Mouse (Mus musculus) heart, adult 8-10 months (tissue): ENCODE data around the gene Cd96. TPM values are rescaled to one million over a fixed set of nuclear protein-coding genes. Genes with fewer than 3 reads are reported as not detected.
"Not testable (repeated sequence)": the region's sequence is repeated elsewhere in the genome, so short reads cannot be mapped to it uniquely, and the experiment has no call there.

Experiments
- DNase-seq: peaks from one replicate; pipeline ENCODE4 v3.0.0; 2022; ENCODE audit warnings: low spot score
- total RNA-seq, 4 experiments: library from RNA; stranded (reverse); gene quantifications; 2 replicates each; pipeline ENCODE4 v1.2.4; 2022

The Cd96 gene
- total RNA-seq: not detected

DNA sequence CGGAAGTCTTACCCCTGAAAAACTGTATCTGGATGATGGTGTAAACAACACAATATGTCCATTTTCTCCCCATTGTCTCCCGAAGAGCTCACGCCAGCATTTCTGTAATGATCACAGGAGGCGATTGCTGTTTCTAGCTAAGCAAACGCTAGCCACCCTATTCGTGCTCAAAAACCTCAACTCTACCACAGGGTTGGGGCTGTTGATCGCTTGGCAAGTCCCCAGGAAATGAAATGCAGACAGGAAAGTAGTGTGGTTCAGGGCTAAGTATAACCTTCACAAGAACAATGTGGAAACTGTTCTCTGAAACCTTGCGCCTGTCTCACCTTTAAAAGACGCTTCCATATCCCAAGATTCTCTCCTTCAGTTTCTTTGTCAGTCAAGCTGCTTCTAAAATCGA lies at the start of gene Cd96:
Cd96 (minus strand) TSS at position 232 of the 400 bp plus-strand sequence.
- no peak for DNase-seq

DNA sequence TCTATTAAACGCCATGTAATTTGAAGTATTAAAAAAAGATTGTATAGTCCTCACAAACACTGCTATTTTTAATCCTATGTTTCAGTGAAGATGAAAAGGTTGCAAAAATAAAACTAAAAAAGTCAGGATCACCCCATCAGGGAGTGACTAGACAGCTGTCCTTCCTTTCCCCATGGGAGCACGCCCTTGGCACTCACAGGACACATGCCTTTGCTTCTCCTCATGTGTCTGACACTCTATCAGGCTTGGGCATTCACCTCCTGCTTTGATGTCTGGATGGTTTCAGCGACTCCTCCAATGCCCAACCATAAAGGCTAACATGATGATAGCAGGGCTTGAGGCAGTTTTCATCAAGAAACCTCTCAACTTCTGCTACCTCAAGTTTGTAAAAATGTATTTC lies 46.9 kb upstream of the Cd96 start:
- no peak for DNase-seq

GRCm38 (mm10) chr16:46165305-46165704 lies 45.3 kb upstream of the Cd96 start:
- DNase-seq: peak; percentile 13

GRCm38 (mm10) chr16:46154832-46155231 lies 34.8 kb upstream of the Cd96 start, which contains the start of gene Gm4737:
Gm4737 (minus strand) TSS chr16:46155077.
- DNase-seq: not testable (repeated sequence)

- no peak for DNase-seq
Measured at GRCm38 (mm10) chr16:46151141-46151540, 31.1 kb upstream of the Cd96 start.

- no peak for DNase-seq
Measured at GRCm38 (mm10) chr16:46148661-46149341, 28.8 kb upstream of the Cd96 start.

- DNase-seq: no peak
Measured at GRCm38 (mm10) chr16:46146962-46147361, 26.9 kb upstream of the Cd96 start.

- DNase-seq: no peak
Measured at GRCm38 (mm10) chr16:46122238-46122637, 2.2 kb upstream of the Cd96 start.

- DNase-seq: peak; percentile 1
Measured at GRCm38 (mm10) chr16:46121420-46121819, 1.4 kb upstream of the Cd96 start.

- DNase-seq: no peak
Measured at GRCm38 (mm10) chr16:46120607-46121006, 556 bp upstream of the Cd96 start.

DNA sequence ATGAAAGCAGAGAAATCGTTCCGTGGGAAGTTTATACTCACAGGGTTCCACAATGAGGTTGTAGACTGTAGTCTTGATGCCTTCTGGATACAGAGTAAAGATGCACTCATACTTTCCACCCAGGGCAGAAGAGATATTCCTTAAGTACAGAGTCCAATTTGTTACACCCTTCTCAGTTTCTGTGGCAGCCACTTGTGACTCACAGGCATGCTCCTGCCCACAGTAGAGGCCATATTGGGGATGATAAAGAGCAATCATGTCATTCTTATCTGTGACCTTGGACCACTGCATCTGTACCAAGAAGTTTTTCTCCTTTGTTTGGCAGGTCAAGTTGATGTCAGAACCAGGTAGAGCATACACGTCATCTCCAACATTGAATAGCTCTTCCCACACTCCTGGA lies 2.4 kb downstream of the Cd96 start:
- DNase-seq: no peak

GRCm38 (mm10) chr16:46114727-46115126 lies 5.3 kb downstream of the Cd96 start:
- no peak for DNase-seq

- DNase-seq: no peak
Measured at GRCm38 (mm10) chr16:46109536-46109935, 10.5 kb downstream of the Cd96 start.

DNA sequence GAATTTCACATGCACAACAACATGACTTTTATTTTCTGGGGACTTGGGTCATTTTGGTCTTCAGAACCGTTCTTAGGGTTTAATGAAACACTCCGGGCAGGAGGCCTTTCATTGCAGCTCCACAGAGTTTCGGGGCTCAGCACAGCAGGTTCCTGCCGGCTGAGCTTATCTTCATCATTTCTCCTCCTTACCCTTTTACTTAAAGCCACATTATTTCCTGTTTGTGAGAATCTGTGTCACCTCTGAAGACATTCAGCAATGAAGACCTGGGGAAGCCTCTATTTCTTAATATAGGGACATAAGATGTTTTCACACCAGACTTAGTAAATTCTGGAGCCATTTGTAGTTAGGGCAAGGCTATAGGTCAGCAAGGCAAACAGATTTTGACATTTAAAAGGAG lies 12.6 kb downstream of the Cd96 start:
- DNase-seq: no peak

DNA sequence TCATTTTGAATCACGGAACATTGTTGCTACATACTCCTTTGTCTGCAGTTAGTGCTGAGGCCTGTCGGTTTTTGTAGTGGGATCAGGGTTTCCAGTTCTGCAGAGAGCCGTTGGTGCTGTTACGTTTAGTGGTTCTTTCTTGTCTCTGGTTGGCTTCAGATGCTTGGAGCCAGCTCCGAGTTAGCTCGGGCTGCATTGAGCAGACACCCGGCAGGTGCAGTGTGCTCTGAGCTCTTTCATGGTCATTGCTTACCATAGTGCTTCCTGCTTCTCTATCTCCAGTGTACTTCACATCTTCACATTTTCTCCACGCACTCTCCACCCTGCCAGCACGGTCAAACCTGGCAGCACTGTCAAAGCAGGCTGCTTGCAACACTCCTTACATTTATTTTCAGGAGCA lies 15.6 kb downstream of the Cd96 start:
- no peak for DNase-seq

- no peak for DNase-seq
Measured at GRCm38 (mm10) chr16:46101748-46102147, 18.3 kb downstream of the Cd96 start.

DNA sequence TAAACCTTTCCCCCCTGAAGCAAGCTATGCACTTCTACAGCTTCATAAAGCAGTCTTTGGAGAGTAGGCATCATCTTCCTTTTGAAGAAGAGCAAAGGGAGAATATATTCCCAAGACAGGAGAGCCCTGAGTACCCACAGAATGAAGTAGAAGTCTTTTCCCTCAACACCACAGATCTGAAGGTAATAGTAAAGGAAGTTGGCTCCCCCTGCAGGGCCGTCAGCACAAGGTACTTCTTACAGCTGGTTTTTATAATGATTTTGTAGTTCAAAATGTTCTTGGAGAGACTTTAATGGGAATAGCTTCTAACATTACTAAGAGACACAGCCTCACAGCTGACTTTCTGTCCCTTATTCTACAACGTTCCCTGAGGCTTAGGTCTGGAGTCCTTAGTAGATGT lies 19.8 kb downstream of the Cd96 start:
- no peak for DNase-seq

DNA sequence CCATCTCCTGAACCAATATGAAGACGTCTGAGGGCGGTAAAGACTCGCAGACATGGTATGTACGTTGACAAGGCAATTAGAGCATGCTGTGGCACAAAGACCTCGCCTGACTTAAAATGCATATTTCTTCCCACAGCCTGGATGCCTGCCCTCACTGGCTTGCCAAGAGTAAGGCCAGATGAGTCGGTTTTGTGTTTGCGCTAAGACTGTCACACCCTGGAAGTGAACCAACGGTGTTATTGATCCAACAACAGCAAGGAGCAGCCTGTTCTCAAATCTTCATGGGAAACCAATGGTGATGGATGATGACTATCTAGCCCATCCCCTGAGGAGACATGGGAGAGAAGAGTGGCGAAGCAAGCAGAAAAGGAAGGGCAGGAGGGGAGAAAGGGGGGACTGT lies 22.6 kb downstream of the Cd96 start:
- DNase-seq: peak; percentile 8

DNA sequence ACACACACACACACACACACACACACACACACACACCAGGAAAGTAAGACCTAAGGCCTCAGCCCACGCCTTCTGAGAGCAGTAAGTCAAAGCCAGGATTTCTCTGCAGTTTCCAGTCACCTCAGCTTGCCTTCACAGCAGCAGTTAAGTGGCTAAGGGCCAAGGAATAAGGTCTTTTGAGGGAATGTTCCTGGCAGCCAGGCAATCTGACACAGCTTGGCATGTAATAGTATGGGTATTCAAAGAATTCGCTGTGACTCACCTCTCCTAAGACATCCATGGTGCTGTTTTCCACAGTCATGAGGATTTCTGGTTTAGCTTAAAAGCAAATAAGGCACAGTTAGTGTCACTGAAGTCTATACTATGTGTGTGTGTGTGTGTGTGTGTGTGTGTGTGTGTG lies 25.6 kb downstream of the Cd96 start:
- DNase-seq: peak; percentile 61

- DNase-seq: no peak
Measured at GRCm38 (mm10) chr16:46092935-46093334, 27.1 kb downstream of the Cd96 start.

GRCm38 (mm10) chr16:46086874-46087473 lies 33.1 kb downstream of the Cd96 start:
- DNase-seq: no peak

GRCm38 (mm10) chr16:46068000-46068399 lies 52.1 kb downstream of the Cd96 start:
- DNase-seq: no peak

DNA sequence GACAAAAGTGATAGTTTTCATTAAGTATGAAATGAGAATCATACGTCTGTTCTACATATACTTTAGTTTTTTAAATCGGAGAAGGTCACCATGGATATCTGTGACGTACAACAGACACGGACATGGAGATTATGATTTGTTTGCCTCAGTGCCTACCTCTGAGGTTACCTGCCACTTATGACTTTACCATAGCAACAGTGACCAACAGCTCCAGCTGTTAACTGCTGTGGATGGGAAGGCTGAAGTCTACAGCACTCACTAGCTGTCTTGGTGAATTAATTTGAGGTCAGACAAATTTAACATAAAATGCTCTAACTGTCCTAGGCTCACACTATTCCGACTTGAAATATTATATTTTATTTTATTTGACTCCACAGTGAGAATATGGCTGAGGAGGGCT lies 56.8 kb downstream of the Cd96 start:
- no peak for DNase-seq

- no peak for DNase-seq
Measured at GRCm38 (mm10) chr16:46046906-46047305, 73.1 kb downstream of the Cd96 start.
